Mouse (Mus musculus) lung, postnatal 0 days (tissue): ENCODE data around the gene Aup1.

Experiments
- CTCF ChIP-seq: IDR thresholded peaks from 2 replicates; pipeline ENCODE4 v1.5.1; 2016; ENCODE audit warnings: antibody characterized with exemption, mild to moderate bottlenecking
- EP300 ChIP-seq: IDR thresholded peaks from 2 replicates; pipeline ENCODE4 v1.6.1; 2016; ENCODE audit warnings: antibody characterized with exemption, mild to moderate bottlenecking, control low read depth

DNA sequence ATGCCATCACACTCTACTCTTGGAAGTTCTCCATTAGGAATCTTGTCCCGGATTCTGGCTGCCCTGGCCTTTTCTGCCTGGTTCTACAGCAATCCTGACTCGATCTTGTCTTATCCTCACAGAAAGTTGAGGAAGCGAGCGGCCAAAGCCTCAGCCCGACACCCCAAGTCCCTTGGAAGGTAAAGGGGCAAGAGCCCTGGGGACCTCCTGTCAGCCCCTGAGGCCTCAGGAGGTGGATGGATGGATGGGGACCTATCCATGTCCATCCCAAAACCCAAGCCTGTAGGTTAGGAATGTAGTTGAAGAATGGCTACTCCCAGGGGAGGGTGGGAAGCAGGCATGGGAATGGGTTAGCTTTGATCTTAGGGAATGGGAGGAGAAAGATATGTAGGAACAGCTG lies 10.3 kb upstream of the Aup1 start:
- TF ChIP-seq CTCF = no peak
- no peak for TF ChIP-seq EP300
